Mouse (Mus musculus): ENCODE measurements around the gene Tcf7l1.
"Not testable (repeated sequence)": the region's sequence is repeated elsewhere in the genome, so short reads cannot be mapped to it uniquely, and the experiment has no call there.

Gene Tcf7l1
- long read RNA-seq, experiment 1, partial matches to known transcripts: 1 of 3 reads
- long read RNA-seq, experiment 1, other reads (novel, unspliced or antisense): 1 of 3 reads
- long read RNA-seq, experiment 2, partial matches to known transcripts: 0 of 1 reads
- long read RNA-seq, experiment 2, other reads (novel, unspliced or antisense): 1 of 1 reads

DNA sequence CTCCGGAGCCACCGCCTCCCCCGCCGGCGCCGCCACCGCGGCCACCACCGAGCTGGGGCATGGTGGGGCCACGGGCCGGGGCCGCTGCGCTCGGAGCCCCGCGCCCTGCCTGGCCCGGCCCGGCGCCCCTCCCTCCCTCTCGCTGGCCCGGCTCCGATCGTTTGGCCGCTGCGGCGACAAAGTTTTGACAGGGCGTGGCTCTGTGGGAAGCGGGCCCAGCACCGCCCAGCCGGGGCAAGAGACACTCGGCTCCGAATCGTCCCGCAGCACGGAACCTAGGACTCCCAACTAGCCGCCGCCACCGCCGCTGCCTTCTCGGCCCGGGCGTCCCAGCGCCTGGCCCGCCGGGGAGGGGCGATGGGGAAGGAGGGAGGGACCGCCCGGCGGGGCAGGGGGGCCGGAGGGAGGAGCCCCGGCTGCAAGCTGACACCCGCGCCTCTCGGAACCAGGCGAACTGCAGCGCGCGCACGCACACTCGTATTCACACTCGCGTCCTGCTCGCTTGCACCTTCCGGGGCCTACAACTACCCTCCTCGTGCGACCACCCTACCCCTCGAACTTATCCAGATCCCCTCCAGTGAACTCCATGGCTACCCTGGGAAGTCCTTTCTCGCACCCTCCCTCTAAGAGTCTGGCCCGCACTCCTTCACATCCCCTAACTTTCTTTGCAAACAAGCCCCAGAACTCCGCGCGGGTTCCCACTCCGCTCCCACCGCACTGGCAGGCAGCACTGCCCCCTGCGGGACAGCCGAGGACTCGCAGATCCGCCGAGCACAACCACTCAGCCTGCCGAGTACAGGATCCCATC, at the start of gene Tcf7l1:
Tcf7l1 (minus strand) TSS at position 363 of the 808 bp plus-strand sequence.
- intact Hi-C loops (cut with DNase I): loop anchor here (5.0 kb wide), 2 partner anchors 117 to 142 kb away; no protein-coding TSS in a partner anchor

DNA sequence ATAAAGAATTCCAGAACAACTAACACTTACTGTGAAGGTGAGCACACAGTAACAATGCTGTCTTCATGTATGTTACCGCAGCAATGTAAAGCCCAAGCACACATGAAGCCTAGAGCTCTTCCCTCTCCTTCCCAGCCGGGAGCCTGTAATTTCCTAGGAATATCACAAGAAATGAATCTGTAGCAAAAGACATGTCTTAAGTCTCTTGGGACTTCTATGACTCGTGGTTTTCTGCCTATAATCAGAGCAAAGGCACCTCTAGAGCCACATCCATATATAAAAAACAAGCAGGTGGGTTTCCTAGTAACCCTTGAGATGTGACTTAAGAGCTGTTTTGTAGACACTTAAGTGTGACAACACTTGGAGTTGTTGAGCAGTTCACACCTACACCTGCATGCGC, 48.7 kb upstream of the Tcf7l1 start:
- intact Hi-C loops (cut with DNase I): no loop called here

DNA sequence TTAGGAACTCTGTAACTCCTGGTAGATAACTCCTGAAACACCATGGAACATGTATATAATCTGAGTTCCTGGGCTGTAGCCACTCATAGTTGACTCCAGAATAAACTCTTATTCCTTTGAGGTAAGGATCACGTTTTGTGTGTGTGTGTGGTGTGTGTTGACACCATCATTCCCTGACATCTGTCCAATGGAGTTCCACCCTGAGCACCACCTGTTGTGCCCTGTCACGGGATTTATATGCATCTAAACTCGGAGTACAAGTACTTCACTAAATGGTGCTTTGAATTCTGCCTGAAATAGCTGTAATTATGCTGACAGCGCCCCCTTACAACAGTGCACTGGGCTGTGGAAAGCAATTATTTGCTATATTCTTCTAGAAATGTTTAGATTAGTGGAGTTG, 45.5 kb upstream of the Tcf7l1 start:
- intact Hi-C loops (cut with DNase I): loop anchor here (5.0 kb wide), 1 partner anchor 197 kb away; no protein-coding TSS in a partner anchor

DNA sequence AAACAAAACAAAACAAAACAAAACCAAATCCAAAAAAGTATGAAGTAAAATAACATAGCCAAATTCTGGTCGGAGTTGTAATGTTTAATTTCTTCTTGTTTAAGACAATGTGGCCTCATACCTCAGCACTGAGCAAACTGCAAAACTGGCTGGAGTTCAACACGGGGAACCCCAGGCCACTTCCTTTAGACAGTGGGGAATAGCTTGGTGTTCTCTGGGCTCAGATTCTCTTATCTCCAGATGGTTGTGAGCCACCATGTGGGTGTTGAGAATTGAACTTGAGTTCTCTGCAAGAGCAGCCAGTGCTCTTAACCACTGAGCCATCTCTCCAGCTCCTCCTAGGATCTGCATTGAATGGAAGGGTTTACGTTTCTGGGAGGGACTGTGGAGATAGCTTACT, 42.8 kb upstream of the Tcf7l1 start:
- intact Hi-C loops (cut with DNase I): loop anchor here (5.0 kb wide), 1 partner anchor 195 kb away; no protein-coding TSS in a partner anchor

DNA sequence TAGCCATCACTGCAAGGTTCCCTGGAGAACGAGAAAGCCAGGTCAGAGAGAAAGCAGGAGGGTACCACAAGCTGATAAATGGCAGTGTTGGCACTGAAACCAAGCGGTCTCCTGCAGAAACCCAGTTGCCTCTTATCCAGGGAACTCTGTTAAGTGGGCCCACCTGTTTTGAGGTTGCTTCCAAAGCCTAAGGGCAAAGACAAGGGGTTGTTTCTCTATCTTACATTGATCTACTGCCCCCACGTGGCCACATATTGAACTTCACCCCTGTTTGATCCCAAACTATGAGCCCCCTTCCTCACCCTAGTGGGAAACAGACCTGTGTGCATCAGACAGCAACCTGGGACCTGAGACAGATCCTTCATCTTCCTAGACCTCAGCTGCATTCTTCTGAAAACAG, 42.2 kb upstream of the Tcf7l1 start:
- intact Hi-C loops (cut with DNase I): loop anchor here (5.0 kb wide), 1 partner anchor 194 kb away; no protein-coding TSS in a partner anchor

DNA sequence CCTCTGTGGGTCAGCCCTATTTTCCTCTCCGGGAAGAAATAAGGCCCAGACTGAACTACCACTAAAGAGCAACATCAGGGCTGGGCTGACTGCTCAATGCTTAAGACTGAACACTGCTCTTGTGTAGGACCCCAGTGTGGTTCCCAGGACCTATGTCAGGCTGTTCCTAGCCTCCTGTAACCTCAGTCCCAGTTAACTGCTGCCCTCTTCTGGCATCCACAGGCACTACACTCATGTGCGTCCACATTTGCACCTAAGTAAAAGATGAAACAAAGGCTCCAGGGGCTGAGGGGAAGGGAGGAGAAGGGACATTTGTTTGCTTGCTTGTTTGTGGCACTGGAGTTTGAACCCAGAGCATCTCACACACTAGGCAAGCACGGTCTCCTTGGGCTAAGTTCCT, 39.8 kb upstream of the Tcf7l1 start:
- intact Hi-C loops (cut with DNase I): no loop called here

DNA sequence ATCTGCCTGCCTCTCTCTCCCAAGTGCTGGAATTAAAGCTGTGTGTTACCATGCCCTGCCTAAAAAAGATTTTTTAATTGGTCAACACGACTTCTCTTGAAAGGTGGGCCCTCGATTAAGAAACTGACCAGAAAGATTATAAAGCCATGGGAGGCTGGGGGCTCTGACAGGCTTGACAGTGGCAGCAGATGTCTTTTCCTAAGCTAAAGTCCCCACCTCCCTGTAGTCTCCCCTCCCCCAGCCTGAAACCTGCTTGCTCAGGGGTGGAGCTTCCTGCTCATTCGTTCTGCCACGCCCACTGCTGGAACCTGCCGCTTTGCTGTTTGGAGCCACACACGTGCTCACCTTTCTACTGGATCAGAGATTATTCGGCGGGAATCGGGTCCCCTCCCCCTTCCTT, 39.0 kb upstream of the Tcf7l1 start:
- intact Hi-C loops (cut with DNase I): not testable (repeated sequence)

DNA sequence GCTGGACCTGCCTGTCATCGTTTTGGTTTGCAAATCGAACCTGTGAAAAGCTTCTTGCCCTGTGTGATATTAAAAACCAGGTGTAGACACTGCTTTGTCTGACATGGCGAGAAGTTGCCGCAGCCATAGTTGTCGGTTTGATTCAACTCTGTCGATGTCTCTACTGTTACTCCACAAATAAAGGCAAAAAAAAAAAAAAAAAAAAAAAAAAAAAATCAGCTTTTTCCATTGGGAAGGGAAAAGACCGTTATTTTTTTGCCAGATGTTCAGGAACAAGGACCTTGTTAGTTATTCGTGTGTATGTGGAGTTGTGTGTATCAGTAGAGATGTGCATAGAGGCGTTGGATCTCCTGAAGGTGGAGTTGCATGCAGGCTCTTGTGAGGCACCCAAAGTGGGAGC, 36.7 kb upstream of the Tcf7l1 start:
- intact Hi-C loops (cut with DNase I): no loop called here

DNA sequence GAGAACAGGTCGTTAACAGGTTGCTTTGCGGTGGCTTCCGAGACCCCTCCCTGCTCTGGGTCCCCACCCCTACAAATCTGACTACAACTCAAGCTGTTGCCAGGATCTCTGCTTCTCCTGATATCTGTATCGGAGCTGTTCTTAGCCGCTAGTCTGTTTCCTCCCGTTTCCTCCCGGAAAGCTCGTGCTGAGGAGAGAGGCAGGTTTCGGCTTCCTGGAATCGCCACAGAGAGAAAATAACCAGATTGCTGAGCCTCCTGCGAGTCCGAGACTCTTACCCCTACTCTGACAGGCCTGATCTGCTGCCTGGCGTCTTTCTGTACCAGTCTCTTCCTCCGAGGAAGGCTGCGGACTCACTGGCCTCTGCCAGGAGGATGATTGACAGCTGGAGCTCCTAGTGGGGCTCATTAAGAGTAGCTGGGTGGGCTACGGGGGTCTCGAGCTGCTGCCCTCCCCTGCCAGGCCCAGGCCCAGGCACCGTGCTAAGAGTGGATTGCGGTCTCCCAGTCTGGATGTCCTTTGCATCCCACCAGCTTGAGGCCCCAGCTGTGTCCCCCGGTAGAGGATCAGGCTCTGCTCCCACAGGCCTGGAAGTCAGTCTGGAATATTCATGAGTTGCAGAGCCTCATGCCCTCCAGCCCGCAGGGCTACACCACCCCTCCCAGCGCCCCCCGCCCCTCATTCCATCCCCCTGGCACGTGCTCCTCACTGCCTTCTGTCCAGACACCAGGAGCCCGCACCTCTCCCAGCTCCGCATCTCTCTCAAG, 36.1 kb upstream of the Tcf7l1 start:
- intact Hi-C loops (cut with DNase I): no loop called here

DNA sequence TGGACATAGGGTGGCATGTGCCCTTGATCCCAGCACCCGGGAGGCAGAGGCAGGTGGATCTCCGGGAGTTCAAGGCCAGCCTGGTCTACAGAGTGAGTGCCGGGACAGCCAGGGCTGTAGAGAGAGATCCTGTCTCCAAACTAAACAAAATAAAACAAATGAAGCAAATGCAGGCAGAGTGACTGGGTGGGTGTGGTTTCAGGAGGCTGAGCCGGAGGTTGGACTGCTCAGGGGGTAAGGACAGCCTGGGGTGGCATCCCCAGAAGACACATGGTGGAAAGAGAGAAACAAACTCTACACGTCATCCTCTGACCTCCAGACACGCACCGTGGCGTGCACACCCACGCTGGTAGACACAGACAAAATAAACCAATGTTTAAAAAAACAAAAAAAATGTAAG, 24.4 kb upstream of the Tcf7l1 start:
- intact Hi-C loops (cut with DNase I): no loop called here

DNA sequence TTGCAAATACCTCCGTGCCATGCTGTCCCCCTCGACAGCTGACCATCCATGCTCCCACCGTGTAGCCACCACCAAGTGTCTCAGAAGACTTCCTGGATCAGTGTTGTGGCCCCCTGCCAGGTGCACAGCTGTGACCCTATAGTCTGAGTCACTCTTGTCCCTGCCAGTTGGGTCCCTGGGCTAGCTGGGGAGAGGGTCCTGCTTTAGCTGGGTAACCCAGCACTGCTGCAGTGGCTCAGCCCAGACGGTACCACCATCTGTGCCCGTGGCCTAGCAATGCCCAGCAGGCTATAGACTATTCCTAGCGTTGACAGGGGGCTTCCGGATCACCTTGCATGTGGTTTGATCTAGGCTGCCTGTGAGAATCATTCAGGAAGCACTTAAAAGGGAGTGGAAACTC, 21.2 kb upstream of the Tcf7l1 start:
- intact Hi-C loops (cut with DNase I): no loop called here

DNA sequence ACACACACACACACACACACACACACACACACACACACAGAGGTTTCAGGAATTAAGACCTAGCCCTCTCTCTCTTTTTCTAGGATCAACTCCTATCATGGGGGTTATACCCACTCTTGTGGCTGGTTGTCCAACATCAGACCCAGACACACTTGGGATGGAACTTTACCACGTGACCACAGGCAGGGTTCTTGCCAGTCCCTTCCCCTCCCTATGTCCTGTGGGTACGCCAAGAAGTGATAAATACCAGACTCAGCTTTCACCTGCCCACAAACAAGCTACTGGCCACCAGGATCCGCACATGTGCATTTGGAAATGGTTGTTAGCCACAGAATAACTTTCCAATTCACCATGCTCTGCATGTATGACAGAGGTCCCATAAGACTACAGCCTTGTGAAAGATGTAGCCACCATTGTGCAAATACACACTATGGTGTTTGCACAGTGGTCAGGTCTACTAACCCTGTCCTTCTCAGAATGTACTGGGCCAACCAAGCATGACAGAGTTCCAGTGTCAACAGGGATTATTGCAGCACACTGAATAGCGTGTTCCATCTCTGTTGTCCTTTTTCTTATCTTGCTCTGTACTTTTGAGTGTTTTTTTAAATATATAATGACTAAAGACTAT, 20.6 kb upstream of the Tcf7l1 start:
- intact Hi-C loops (cut with DNase I): no loop called here

DNA sequence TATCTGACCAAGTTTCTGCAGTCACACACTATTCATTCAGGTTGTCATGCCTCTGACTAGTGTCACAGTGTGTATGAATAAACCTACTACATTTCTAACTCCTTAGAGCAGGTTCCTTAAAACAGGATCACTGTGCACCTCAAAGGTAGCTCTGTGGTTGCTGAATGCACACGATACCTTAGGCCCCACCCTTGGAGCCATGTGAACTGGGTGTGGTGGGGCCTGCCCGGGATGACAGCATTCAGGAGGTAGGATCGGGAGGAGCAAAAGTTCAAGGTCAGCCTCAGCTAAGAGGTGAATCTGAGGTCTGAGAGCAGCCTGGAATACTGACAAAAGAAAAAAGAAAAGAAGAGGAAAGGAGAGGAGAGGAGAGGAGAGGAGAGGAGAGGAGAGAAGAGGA, 19.3 kb upstream of the Tcf7l1 start:
- intact Hi-C loops (cut with DNase I): no loop called here

DNA sequence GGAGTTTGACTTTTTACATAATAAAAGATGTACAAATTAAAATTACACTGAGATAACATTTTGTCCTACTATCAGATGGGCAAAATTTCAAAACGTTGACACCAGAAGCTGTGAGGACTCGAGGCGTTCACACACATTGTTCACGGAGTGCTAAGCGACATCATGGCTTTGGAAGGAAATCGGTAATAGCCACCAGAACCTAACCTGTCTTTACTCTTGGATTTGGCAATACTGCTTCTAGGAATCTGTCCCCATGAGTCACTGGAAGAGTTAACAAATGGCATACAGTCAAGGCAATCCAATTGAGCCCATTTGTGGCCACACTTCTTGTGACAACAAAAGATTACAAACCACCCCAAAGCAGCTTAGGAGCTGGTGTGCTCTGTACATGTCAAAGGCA, 14.6 kb upstream of the Tcf7l1 start:
- intact Hi-C loops (cut with DNase I): no loop called here

DNA sequence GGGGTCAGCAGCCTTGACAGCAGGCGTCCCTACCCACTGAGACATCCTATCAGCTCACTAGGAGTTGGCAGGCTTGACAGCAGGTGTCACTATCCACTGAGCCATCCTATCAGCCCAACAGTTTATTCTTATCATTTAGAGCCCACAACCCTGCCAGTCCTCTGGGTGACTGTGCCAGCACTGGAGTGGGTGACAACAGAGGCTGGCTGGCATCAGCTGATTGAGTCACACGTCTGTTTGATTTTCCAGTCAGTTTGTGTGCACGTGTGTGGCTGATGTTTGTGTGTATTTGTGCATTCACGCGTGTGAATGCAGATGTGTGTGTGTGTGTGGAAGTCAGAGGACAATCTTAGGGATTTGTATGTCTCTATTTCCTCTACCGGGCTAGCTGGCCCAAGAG, 13.1 kb upstream of the Tcf7l1 start:
- intact Hi-C loops (cut with DNase I): no loop called here

DNA sequence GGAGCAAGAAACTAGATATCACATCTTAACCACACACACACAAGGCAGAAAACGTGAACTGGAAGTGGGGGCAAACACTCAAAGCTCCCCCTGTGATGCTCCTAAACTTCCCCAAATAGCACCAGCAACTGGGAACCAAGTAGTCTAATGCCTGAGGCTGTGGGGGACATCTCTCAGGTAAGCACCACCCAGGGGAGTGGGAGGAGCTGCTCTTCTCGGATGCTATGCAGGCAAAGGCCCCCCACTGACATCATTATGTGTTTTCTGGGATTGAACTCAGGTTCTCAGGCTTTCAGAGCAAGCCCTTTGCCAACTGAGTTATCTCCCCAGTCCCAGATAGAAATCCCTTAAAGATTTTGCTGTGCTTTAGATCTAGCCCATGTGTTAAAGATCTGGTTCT, 11.6 kb upstream of the Tcf7l1 start:
- intact Hi-C loops (cut with DNase I): no loop called here

DNA sequence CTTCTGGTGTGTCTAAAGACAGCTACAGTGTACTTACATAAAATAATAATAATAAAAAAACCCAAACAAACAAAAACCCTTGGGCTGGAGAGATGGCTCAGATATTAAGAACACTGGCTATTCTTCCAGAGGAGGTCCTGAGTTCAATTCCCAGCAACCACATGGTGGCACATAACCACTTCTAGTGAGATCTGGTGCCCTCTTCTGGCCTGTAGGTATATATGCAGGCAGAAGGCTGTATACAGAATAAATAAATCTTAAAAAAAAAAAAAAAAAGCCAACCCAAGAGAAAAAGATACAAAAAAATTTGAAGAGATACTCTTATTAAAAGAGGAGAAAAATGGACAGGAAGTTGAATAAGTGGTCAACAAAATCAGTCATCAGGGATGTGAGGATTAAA, 8.7 kb upstream of the Tcf7l1 start:
- intact Hi-C loops (cut with DNase I): no loop called here

DNA sequence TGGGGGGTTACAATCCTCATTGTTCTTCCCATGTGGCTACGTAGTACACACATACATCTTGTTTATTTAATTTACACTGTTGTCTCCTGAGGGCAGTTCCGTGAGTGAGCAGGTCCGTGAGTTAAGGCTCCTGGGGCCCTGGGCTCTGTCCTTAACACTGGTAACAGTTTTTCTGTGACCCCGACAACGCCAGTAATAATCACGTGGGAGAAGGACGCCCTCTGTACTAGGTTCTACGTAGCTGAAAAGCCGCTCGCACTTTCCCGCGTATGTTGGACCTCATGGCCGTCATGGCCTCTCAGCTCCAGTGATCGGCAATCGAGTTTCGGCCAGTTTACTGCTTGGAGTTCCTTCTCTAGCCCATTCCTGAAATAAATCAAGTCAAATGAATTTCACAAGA, 6.4 kb upstream of the Tcf7l1 start:
- intact Hi-C loops (cut with DNase I): no loop called here

DNA sequence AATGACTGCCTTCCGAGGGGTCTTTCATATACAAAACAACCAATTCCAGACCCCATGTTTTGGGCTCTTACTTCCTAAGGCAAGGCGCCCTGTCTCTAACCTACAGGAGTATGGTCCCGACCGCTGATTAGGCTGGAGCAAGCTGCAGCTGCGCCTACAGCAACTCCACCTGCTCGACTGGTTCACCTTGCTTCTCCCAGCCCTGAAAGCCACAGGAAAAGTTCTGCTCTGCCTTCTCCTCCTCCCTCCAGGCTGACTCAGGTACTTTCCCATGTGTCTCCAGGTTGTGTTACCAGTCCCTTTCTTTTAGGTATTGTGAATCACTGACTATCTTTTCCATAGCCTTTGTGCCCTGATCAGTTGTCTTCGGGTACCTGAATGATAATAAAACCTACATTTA, 5.8 kb upstream of the Tcf7l1 start:
- intact Hi-C loops (cut with DNase I): no loop called here

DNA sequence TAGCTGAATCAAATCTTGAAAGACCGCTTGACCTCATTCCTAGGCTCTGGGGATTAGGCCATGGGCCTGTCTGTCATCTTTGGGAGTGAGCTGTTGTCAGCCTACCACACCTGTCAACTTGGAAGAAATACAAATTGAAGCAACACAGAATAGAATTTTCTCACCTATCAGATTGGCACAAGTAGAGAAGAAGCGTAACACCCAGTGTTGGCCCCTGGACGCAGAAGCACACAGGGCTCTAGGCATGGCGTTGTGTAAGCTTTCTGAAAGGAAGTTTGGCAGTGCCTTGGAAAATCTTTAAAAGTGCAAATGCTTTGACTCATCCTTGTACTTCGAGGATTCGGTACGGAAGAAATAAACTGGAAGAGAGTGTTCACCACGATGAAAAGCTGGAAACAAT, 3.6 kb upstream of the Tcf7l1 start:
- intact Hi-C loops (cut with DNase I): no loop called here

Data from adrenal gland (tissue).